Mouse (Mus musculus) brown adipose tissue, adult 24 weeks (tissue): ENCODE measurements around the gene Phpt1. TPM values are rescaled to one million over a fixed set of nuclear protein-coding genes. Genes with fewer than 3 reads are reported as not detected.

Experiments
- H3K27ac ChIP-seq: fragments of 200-500 bp; replicated peaks from 2 replicates; pipeline ENCODE4 v1.5.1; 2012; ENCODE audit warnings: low read depth, mild to moderate bottlenecking, low read length
- H3K4me1 ChIP-seq: fragments of 200-500 bp; 2 replicates; pipeline ENCODE4 v1.6.1; 2012; ENCODE audit warnings: low read length, mixed read lengths; ENCODE audit not compliant: control insufficient read depth, insufficient read depth, insufficient read length
- H3K4me3 ChIP-seq: fragments of 200-500 bp; 2 replicates; pipeline ENCODE4 v1.5.1; 2012; ENCODE audit warnings: low read depth, mild to moderate bottlenecking, low read length, moderate library complexity; ENCODE audit not compliant: insufficient read depth
- polyA plus RNA-seq: library from polyadenylated mRNA; stranded (reverse); fragments of >200 nt; gene quantifications from 2 replicates; pipeline ENCODE4 v1.2.4, GENCODE M21; 2012; ENCODE audit not compliant: missing spikeins, insufficient read depth, insufficient read length

The Phpt1 gene
- polyA plus RNA-seq, 1 experiment, result 86.8 TPM

GRCm38 (mm10) chr2:25534178-25534865 lies 40.7 kb downstream of the Phpt1 start:
- Histone ChIP-seq H3K27ac (peak overlapping the region; percentile 64), H3K4me3 (no peak overlapping the region), H3K4me1 (peaks cover 12% of the 10 kb centered on the region)

GRCm38 (mm10) chr2:25533707-25534106 lies 41.3 kb downstream of the Phpt1 start:
- Histone ChIP-seq H3K4me1 (peaks cover 12% of the 10 kb centered on the region), H3K27ac (peak overlapping the region; percentile 41)

GRCm38 (mm10) chr2:25526510-25527302 lies 48.3 kb downstream of the Phpt1 start:
- H3K27ac ChIP-seq, result no peak overlapping the region
- no peak overlapping the region for H3K4me3 ChIP-seq
- H3K4me1 ChIP-seq, result no peaks in the 10 kb centered on the region

More at GRCm38 (mm10) chr2:25533707-25534106, 41.3 kb downstream of the Phpt1 start:
- H3K4me3 ChIP-seq, result no peak overlapping the region

Other genes with a start within 250 kb of the Phpt1 start
- gene Man1b1, start 242.9 kb downstream of the Phpt1 start, polyA plus RNA-seq, result 11.3 and 16.0 TPM in 2 replicates
- gene Dpp7, start 218.9 kb downstream of the Phpt1 start, polyA plus RNA-seq, result 11.1 and 15.0 TPM in 2 replicates
- gene Uap1l1, start 209.5 kb downstream of the Phpt1 start, polyA plus RNA-seq, result 6.1 and 9.1 TPM in 2 replicates
- gene Sapcd2, start 202.9 kb downstream of the Phpt1 start, polyA plus RNA-seq, result not detected in 2 replicates
- gene Entpd2, start 179.3 kb downstream of the Phpt1 start, polyA plus RNA-seq, result 11.3 and 18.4 TPM in 2 replicates
- 32.5 and 41.5 TPM in 2 replicates for gene Npdc1, start 175.9 kb downstream of the Phpt1 start, polyA plus RNA-seq
- gene Fut7, start 152.0 kb downstream of the Phpt1 start, polyA plus RNA-seq, result not detected in 2 replicates
- 30.0 and 52.4 TPM in 2 replicates for gene Abca2, start 146.5 kb downstream of the Phpt1 start, polyA plus RNA-seq
- not detected in 2 replicates for gene Clic3, start 118.4 kb downstream of the Phpt1 start, polyA plus RNA-seq
- 195 and 218 TPM in 2 replicates for gene Paxx, start 114.1 kb downstream of the Phpt1 start, polyA plus RNA-seq
- gene Ptgds, start 105.2 kb downstream of the Phpt1 start, polyA plus RNA-seq, result 15.2 and 46.8 TPM in 2 replicates
- gene Lcn12, start 81.3 kb downstream of the Phpt1 start, polyA plus RNA-seq, result not detected in 2 replicates
- gene Fbxw5, start 74.5 kb downstream of the Phpt1 start, polyA plus RNA-seq, result 41.1 and 47.3 TPM in 2 replicates
- gene C8g, start 73.5 kb downstream of the Phpt1 start, polyA plus RNA-seq, result 6.6 and 9.2 TPM in 2 replicates
- gene Traf2, start 28.3 kb downstream of the Phpt1 start, polyA plus RNA-seq, result 7.0 and 12.9 TPM in 2 replicates
- gene Edf1, start 17.4 kb downstream of the Phpt1 start, polyA plus RNA-seq, result 398 and 454 TPM in 2 replicates
- gene Mamdc4, start 379 bp downstream of the Phpt1 start, polyA plus RNA-seq, result 0.36 and 0.54 TPM in 2 replicates
- gene Ajm1, start 6.5 kb upstream of the Phpt1 start, polyA plus RNA-seq, result 0.44 TPM in 1 of 2 replicates, not detected in the other
- gene Rabl6, start 33.3 kb upstream of the Phpt1 start, polyA plus RNA-seq, result 29.2 and 42.8 TPM in 2 replicates
- gene Ccdc183, start 42.5 kb upstream of the Phpt1 start, polyA plus RNA-seq, result not detected in 2 replicates
- 30.9 and 34.5 TPM in 2 replicates for gene Tmem141, start 46.8 kb upstream of the Phpt1 start, polyA plus RNA-seq
- 6.3 and 7.8 TPM in 2 replicates for gene Fcna, start 52.8 kb upstream of the Phpt1 start, polyA plus RNA-seq
- not detected in 2 replicates for gene Lcn8, start 77.9 kb upstream of the Phpt1 start, polyA plus RNA-seq
- not detected in 2 replicates for gene Lcn5, start 82.7 kb upstream of the Phpt1 start, polyA plus RNA-seq
- gene Lcn6, start 101.6 kb upstream of the Phpt1 start, polyA plus RNA-seq, result not detected in 2 replicates
- gene Lcn10, start 107.5 kb upstream of the Phpt1 start, polyA plus RNA-seq, result not detected in 2 replicates
- not detected in 2 replicates for gene Obp2a, start 124.8 kb upstream of the Phpt1 start, polyA plus RNA-seq
- gene Bmyc, start 131.5 kb upstream of the Phpt1 start, polyA plus RNA-seq, result 20.2 and 26.5 TPM in 2 replicates
- not detected in 2 replicates for gene Obp2b, start 161.8 kb upstream of the Phpt1 start, polyA plus RNA-seq
- not detected in 2 replicates for gene Lcn3, start 190.3 kb upstream of the Phpt1 start, polyA plus RNA-seq
- not detected in 2 replicates for gene Lcn11, start 201.8 kb upstream of the Phpt1 start, polyA plus RNA-seq
- not detected in 2 replicates for gene Gm13539, start 207.0 kb upstream of the Phpt1 start, polyA plus RNA-seq
- gene Glt6d1, start 240.6 kb upstream of the Phpt1 start, polyA plus RNA-seq, result not detected in 2 replicates
- not detected in 2 replicates for gene Lcn9, start 247.9 kb upstream of the Phpt1 start, polyA plus RNA-seq